Mouse (Mus musculus) cerebellum, adult 11-12 months (tissue): ENCODE measurements around the gene 4930412O13Rik.

ENCODE experiments used
- DNase-seq: peaks from one replicate; pipeline ENCODE4 v3.0.0; 2022

Gene 4930412O13Rik

DNA sequence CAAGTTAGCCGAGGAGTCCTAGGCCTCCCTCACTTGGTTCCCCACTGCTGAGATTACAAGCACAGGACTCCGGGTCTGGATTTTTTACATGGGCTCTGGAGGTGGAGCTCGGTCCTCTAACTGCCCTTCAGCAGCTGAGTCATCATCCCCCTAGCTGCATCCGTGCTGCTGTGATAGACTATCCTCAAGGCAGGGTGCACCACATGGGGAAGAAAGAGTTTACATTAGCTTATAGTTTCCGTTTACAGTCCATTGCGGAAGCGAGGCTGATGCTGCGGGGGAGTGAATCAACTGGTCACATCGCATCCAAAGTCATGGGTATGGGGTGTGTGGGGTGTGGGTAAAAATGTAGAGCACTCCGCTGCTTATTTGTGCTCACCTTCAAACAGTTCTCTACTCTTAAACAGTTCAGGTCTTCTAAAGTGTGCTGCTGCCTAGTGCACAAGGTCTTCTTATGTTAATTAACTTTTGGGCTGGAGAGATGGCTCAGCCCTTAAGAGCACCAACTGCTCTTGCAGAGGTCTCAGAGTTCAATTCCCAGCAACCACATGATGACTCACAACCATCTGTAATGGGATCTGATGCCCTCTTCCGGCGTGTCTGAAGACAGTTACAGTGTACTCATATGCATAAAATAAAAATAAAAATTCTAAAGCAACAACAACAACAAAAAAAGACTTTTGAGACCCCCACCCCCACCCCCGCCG lies 23.0 kb downstream of the 4930412O13Rik start:
- no peak for DNase-seq

DNA sequence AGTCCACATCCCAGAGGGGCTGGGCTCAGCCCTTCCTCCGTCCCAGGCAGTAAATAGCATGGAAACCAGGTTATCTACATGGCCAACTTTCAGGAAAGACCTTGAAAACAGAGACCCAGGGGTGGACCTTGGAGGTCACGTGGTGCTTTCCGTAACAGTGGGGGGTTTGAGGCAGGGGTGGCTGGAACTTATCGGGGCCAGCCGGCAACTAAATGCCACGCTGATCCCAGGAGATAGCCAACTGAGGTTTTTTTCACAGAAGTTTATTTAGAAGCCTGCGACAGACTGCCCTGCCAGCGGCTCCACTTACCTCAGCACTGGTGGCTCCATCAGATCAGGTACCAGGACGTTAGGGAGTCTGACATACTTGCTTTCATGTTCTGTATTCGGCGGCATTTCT lies 24.9 kb downstream of the 4930412O13Rik start:
- no peak for DNase-seq

DNA sequence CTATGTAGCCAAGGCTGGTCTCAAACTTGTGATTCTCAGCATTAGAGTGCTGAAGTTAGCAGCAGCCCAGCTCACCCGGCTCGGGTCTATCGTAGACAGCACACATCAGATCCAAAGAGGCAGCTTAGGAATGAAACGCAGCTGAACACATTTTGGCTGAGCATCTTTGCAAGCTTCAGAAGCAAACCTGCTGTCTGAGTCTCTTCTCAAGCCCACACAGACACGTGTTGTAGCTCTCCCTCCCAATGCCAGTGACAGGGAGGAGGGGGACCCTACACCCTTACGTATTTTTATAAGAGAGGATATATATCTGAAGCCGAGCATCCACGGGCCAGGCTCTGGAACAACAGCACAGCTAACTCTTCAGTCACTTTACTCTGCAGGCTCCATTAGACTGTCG lies 36.5 kb downstream of the 4930412O13Rik start:
- no peak for DNase-seq

DNA sequence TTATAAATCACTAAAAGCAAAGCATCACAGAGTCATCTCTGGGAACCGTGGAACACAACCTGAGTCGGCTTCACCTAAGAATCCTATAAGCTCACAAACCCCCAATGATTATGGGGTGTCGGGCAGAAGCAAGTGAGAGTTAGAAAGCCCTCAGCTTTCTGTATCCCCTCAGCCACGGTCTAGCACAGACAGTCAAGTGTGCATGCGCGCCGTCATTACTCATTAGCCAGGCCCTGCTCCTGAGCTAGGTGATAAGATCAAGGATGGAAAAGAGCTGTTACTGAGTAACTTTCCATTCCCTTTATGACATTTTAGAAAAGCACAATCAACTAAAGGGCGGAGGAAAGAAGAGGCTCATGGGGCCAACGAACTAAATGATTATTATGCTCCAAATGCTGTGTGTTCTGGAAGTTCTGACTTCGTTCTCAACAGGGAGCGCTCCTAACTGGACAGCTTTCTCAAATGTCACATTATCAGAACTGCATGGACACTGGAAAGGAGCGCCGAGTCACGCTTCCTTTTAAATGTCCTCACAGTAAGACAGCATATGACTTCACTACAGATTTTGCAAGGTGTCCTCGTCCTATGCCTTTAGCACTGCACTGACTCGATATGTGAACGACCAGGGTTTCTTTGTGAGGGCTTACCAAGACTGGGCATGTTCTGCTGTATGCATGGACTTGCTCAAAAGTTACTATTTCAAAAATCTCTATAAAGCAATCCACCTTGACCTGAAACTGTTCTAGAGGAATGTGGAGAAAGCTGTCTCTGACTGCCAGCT lies 37.8 kb downstream of the 4930412O13Rik start:
- DNase-seq, result no peak

DNA sequence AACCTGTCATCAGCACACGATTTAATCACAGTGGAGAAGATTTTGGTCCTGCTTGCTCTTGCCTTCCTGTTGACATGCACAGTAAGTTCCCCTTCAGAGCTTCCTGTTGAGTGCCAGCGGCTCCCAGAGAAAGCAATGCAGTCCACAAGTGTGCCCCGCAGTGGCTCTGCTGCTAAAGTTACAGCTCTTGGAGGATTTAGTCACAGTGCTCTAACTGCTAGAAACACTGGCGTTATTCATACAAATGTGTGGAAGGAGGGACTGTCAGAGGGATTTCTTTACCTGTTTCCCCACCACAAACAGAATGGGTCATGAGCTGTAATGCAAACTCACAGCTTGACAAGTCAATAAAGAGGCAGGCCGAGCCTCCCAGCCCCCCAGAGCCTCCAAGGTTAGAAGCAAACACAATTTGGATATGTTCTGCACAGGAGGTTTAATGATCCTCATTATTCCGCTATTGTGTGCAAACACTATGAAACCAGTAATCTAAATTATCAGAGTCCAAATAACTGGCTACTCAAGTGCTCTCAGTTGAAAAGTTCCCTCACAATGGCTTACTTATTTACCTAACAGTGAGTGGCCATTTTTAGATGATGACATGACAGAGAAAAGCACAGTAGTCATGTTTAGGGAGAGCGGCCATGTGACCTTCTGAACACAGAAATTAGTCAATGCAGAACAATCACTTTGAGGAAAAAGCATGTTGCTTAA lies 45.3 kb downstream of the 4930412O13Rik start:
- DNase-seq, result no peak

DNA sequence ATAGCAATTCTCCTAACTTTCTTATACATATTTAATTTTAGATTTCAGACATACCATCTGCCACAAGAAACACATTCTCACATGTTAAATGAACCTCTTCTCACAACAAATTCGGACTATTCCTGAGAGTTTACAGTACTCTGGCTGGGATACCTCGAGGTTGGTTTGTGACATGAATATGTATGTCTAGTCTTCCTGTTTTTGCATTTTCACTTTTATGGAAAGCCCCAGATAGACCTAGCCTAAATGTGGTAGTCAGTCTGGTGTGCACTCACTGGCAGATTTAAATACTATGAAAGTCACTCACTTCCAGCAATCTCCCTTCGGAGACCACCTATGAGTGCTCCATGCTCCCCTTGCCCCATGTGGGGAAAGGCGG lies 45.8 kb downstream of the 4930412O13Rik start:
- DNase-seq, result no peak
